Mouse (Mus musculus) testis, postnatal 14 days (tissue): Measurements from ENCODE around the gene Trmt13.
A peak's percentile ranks its signal among the peaks of the same experiment; 100 is the strongest.
"Not testable (repeated sequence)": the region's sequence is repeated elsewhere in the genome, so short reads cannot be mapped to it uniquely, and the experiment has no call there.

Source experiments
- DNase-seq: peaks from one replicate; pipeline ENCODE4 v3.0.0; 2021; ENCODE audit warnings: low spot score

Gene Trmt13

GRCm38 (mm10) chr3:116614295-116614892 is at the start of gene Trmt13:
Gene Trmt13, minus strand, starts transcription at chr3:116614587.
- DNase-seq = no peak

- DNase-seq = peak; percentile 98
Measured at GRCm38 (mm10) chr3:116662463-116662863, 48.1 kb upstream of the Trmt13 start, which contains the start of gene Mfsd14a. Gene Mfsd14a, minus strand, starts transcription at chr3:116662677.

- peak; percentile 81 for DNase-seq
Measured at GRCm38 (mm10) chr3:116661870-116662414, 47.6 kb upstream of the Trmt13 start.

GRCm38 (mm10) chr3:116661288-116661869 is 47.0 kb upstream of the Trmt13 start:
- no peak for DNase-seq

GRCm38 (mm10) chr3:116659856-116660430 is 45.6 kb upstream of the Trmt13 start:
- DNase-seq = no peak

DNA sequence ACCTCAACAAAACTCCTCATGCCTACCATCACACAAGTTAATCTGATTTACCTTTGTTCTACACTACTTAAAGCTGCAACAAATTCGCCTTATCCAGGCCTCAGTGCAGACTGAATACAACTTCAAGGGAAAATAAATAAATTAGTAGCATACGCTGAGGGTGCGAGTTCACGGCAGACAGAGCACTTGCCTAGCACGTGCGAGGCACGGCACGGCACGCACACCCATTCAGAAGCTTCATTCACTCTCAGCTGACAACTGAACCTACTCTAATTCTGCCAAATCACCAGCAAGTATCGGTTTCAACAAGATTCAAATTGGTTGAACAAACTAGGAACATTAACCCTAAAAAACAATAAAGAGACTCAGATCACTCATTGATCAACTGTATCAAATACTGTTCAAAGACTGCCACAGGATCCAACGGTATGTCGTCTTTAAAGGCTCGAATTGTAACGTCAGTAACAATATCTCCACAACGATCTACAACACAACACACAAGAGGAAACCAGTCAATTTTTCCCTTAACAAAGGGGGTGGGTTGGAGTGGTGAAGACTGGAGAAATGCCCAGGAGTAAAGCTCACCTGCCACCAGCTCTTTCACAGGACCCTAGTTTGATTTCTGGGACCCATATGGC is 44.7 kb upstream of the Trmt13 start:
- no peak for DNase-seq

DNA sequence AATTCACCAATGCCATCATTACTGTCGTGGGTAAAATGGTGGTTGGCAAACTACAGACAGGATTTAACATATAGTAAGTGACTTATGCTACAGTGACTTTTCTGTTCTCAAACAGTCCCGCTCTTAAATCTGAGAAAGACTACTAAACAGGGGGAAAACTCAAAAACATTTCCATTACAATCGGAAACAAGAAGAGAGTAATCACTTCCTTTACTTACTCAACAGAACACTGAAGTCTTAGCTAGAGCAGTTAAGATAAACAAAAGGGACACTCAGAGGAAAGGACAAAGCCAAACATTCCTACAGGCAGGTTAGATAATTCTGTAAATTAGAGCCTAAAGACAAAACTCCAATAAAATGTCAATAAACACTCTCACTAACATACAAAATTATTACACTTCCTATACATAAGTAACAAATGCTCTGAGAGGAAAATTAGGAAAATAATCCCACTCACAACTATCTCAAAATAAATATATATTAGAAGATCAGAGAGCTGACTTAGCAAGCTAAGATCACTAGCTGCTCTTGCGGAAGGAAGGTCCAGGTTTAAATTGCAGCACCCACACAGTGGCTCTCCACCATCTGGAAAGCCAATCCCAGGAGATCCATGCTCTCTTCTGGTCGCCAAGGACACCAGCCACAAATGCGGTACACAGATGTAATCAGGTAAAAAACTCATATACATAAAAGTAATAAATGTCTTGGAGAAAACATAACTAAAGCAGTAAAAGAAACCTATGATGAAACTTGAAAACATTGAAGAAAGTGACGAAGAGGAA is 42.0 kb upstream of the Trmt13 start:
- DNase-seq = no peak

DNA sequence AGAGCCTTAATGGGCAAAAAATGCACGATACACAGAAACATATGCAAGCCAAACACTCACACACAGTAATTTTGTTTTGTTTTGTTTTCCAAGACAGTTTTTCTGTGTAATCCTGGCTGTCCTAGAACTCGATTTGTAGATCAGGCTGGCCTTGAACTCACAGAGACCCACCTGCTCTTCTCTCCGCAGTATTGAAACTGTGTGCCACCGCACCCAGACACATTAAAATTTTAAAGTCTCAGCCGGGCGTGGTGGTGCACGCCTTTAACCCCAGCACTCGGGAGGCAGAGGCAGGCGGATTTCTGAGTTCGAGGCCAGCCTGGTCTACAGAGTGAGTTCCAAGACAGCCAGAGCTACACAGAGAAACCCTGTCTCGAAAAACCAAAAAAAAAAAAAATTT is 39.7 kb upstream of the Trmt13 start:
- DNase-seq = not testable (repeated sequence)

- DNase-seq = no peak
Measured at GRCm38 (mm10) chr3:116653278-116653945, 39.0 kb upstream of the Trmt13 start.

DNA sequence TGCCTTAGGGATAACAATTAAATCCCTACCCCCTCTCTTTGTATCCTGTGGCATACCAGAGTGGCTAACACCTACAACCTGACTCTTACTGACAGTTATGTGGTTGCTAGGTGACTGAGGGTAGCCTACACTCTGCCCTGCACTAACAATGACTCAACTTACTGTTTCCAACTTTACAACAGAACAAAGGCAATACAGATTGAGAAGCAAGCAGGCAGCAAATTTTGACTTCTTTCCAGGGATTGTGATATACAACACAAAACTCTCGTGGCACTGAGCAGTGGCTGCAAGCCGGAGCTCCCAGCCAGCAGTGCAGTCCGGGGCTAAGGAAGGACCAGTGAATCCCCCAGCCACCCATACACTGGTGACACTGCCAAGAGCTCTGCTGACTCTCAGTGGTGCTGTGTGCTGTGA is 37.7 kb upstream of the Trmt13 start:
- no peak for DNase-seq

DNA sequence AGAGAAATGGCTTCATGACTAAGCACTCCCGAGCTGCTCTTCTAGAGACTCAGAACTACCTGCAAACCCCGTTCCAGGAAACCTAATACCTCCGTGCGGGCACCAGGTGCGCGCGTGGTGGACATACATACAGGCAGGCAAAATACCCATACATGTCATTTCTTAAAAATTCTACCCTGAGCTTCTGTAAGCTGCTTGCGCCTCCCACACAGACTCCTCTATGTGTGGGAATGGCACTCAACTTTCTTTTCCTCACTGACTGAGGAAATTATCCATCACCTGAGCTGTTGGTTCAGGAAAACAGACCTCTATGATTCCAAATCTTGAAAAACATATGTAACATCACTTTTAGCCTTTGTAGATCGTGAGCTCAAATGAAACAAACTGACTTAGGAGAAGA is 36.3 kb upstream of the Trmt13 start:
- DNase-seq = no peak

GRCm38 (mm10) chr3:116648805-116649204 is 34.4 kb upstream of the Trmt13 start:
- no peak for DNase-seq

- DNase-seq = no peak
Measured at GRCm38 (mm10) chr3:116646387-116646786, 32.0 kb upstream of the Trmt13 start.

DNA sequence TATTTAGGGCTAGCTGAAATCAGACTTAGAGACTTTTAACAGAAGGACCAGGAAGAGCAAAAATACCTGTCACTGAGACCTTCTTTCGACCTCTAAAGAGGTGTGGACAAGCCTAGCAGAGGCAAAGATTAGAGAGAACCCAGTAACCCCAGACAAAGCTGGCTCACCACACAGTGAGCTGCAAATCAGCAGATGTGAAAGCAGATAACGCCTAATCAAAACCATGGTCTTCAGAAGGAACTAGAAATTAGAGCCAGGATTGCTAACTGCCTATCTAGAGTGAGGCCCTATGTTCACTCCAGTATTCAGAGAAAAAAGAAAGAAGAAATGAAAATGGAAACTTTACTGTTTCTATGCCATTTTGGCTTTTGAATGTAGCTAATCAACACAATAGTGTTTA is 28.0 kb upstream of the Trmt13 start:
- DNase-seq = no peak

- no peak for DNase-seq
Measured at GRCm38 (mm10) chr3:116641811-116642371, 27.5 kb upstream of the Trmt13 start.

GRCm38 (mm10) chr3:116640024-116640423 is 25.6 kb upstream of the Trmt13 start:
- DNase-seq = no peak

- no peak for DNase-seq
Measured at GRCm38 (mm10) chr3:116638572-116638971, 24.2 kb upstream of the Trmt13 start.

DNA sequence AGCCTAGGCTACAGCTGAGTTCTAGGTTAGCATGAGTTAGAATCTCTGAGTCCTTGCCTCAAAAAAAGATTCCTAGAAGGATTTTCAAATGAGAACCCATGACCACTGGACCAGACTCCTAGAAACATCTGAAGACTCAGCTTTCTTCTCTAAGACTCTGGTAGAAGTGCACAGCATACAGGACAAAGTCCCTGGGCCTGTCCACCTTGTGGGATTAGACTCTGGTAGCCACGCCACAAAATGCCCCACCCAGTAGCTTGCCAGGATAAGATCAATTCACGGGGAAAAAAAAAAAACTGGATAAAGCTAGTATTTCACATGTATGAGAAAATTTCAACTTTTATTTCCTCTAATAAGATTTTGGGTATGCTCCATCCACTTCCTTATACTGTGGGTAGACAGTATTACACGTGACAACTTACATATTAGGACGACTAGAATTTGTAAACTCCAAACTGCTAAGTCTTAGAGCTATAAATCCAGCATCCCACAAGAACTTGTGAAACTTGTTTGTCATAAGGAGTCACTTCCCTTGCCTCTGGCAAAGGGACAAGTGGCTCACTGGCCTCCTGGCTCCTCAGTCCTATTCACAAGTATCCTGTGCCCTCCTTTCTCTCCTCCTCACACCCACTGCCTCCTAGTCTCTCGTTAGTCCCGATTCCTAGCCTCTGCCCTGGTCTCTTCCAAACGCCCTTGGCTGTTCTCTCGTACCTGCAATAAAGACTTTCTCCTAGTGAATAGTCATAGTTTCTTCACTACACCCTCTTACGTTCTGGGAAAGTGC is 23.5 kb upstream of the Trmt13 start:
- DNase-seq = no peak

DNA sequence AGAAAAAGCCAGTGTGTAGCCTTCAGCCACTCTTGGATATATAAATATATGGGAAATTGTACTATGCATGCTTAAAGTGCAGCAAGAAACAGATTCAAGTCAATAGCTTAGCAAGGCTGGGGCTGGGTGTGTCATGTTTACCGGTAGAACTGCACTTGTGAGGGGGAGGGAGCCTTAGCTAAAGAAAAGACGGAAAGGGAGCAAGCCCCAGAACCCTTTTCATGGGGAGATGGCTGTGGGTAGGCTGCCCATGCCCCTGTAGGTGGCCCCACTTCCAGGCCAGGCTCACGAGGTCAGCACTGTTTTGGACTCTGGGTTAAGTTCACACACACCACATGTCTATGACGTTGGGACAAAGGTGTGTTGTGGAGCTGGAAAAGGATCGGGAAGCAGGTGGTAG is 21.4 kb upstream of the Trmt13 start:
- DNase-seq = no peak

DNA sequence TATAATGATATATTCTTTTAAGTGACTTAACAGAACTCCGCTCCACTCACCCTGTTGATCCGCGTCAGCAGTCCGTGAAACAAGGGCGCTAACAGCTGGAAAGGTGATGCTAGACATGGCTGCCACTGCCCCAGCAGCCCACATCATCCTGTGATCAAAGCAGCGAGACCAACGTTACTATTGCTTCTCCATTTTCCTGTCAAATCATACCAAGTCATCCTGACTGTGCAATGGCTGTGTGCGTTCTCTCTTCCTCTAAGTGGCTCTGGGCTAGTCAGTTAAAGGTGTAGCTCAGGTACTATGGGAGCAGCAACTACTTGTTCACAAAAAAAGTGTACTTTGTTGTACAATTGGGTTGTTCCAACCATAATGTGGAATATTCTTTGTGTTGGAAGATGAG is 20.5 kb upstream of the Trmt13 start:
- DNase-seq = no peak
